Mouse (Mus musculus) kidney, embryonic 15.5 days (tissue): Measurements from ENCODE around the gene Ptpn14. TPM values are rescaled to one million over a fixed set of nuclear protein-coding genes. Genes with fewer than 3 reads are reported as not detected.

Source experiments
- ATAC-seq: fragments of 200-750 bp; cut with Nextera tagmentation; replicated peaks from 2 replicates; pipeline ENCODE4 v1.8.0; 2017; ENCODE audit warnings: moderate TSS enrichment; ENCODE audit not compliant: low FRiP score
- H3K27ac ChIP-seq: fragments of 300-500 bp; sonication (generic); 2 replicates; pipeline ENCODE4 v1.5.1; 2015; ENCODE audit warnings: mild to moderate bottlenecking, inconsistent platforms
- H3K27me3 ChIP-seq: fragments of 300-500 bp; sonication (generic); 2 replicates; pipeline ENCODE4 v1.6.1; 2015; ENCODE audit warnings: inconsistent platforms
- H3K36me3 ChIP-seq: fragments of 300-500 bp; sonication (generic); 2 replicates; pipeline ENCODE4 v1.6.1; 2015; ENCODE audit warnings: inconsistent platforms
- H3K4me1 ChIP-seq: fragments of 300-500 bp; sonication (generic); 2 replicates; pipeline ENCODE4 v1.6.1; 2015; ENCODE audit warnings: inconsistent platforms
- H3K4me2 ChIP-seq: fragments of 300-500 bp; sonication (generic); 2 replicates; pipeline ENCODE4 v1.6.1; 2015; ENCODE audit warnings: moderate library complexity, mild to moderate bottlenecking, inconsistent platforms
- H3K4me3 ChIP-seq: fragments of 300-500 bp; sonication (generic); replicated peaks from 2 replicates; pipeline ENCODE4 v1.5.1; 2015; ENCODE audit warnings: mild to moderate bottlenecking, inconsistent platforms
- H3K9ac ChIP-seq: fragments of 300-500 bp; sonication (generic); 2 replicates; pipeline ENCODE4 v1.6.1; 2015; ENCODE audit warnings: mild to moderate bottlenecking, inconsistent platforms
- H3K9me3 ChIP-seq: fragments of 300-500 bp; sonication (generic); replicated peaks from 2 replicates; pipeline ENCODE4 v1.6.1; 2016; ENCODE audit warnings: inconsistent platforms
- WGBS: fragments of 180-500 bp; shearing (Covaris S2); methylation state at CpG from one replicate; pipeline ENCODE4 v1.1.7; 2015; ENCODE audit warnings: mixed read lengths; 5-methylcytosine and 5-hydroxymethylcytosine counted together
- polyA plus RNA-seq: library from polyadenylated mRNA; unstranded; fragments of >200 nt; fragmentation: Nextera tagmentation; extraction: Ambion mirVana; gene quantifications from 2 replicates; pipeline ENCODE4 v1.2.1, GENCODE M21; 2015

Ptpn14 gene
- polyA plus RNA-seq, 1 experiment from 2014 or later, result 17.3 TPM

DNA sequence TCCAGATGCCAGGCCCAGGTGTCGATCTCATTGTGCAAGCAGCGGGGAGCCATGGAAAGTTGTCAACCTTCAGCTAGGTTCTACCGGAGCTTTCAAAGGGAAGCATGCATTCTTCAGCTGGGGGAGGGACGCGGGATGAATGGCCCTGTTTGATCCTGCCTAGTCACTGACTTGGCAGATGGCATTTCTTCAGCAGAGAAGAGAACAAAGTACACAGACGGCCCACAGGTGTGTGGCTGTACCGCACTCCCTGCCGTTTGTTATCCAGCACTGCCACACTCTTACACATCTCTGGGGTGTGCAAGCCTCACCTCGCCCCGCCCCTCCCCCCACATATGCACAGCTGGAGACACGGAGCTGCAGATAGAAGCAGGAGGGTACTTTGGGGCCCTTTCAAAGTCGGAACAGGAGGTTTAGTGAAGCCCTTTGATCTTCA, 102.7 kb downstream of the Ptpn14 start:
- 18% methylated on average over 12 of the region's 12 CpGs for WGBS
- H3K27ac ChIP-seq, result no peak overlapping the region
- ATAC-seq, result peak; percentile 52
- H3K9me3 ChIP-seq, result no peaks in the 10 kb centered on the region
- peaks cover 61% of the 10 kb centered on the region for H3K36me3 ChIP-seq
- no peak overlapping the region for H3K4me3 ChIP-seq
- H3K9ac ChIP-seq, result no peak overlapping the region
- H3K4me1 ChIP-seq, result peaks cover 28% of the 10 kb centered on the region
- H3K27me3 ChIP-seq, result no peaks in the 10 kb centered on the region
- no peak overlapping the region for H3K4me2 ChIP-seq

- H3K36me3 ChIP-seq, result peaks cover 62% of the 10 kb centered on the region
- H3K9me3 ChIP-seq, result no peaks in the 10 kb centered on the region
- peaks cover 28% of the 10 kb centered on the region for H3K4me1 ChIP-seq
- no peak overlapping the region for H3K9ac ChIP-seq
- no peak overlapping the region for H3K4me2 ChIP-seq
- no peak overlapping the region for H3K4me3 ChIP-seq
- ATAC-seq, result no peak
- no peak overlapping the region for H3K27ac ChIP-seq
- 47% methylated on average over 7 of the region's 7 CpGs for WGBS
- H3K27me3 ChIP-seq, result no peaks in the 10 kb centered on the region
Observed at GRCm38 (mm10) chr1:189833351-189833750, 105.3 kb downstream of the Ptpn14 start.

GRCm38 (mm10) chr1:189834166-189834565, 106.1 kb downstream of the Ptpn14 start:
- no peak overlapping the region for H3K9ac ChIP-seq
- H3K36me3 ChIP-seq, result peaks cover 62% of the 10 kb centered on the region
- H3K27ac ChIP-seq, result no peak overlapping the region
- no peaks in the 10 kb centered on the region for H3K9me3 ChIP-seq
- no peak for ATAC-seq
- peaks cover 28% of the 10 kb centered on the region for H3K4me1 ChIP-seq
- no peak overlapping the region for H3K4me3 ChIP-seq
- H3K27me3 ChIP-seq, result no peaks in the 10 kb centered on the region
- 29% methylated on average over 13 of the region's 13 CpGs for WGBS
- H3K4me2 ChIP-seq, result no peak overlapping the region

DNA sequence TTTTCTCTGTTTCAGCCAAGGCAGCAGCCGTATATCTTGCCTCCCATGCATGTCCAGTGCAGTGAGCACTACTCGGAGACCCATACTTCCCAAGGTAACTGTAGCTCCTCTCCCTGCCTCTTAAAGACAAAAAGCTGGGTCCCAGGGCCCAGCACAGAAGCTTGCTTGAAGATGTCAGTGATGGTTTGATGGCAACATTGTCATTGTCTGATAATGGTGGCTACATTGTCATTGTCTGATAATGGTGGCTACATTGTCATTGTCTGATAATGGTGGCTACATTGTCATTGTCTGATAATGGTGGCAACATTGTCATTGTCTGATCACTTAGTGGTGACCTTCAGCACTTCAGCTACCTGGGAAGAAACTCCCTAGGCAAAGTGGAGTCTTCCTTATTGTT, 118.3 kb downstream of the Ptpn14 start:
- no peak overlapping the region for H3K4me3 ChIP-seq
- no peak overlapping the region for H3K9ac ChIP-seq
- H3K27ac ChIP-seq, result no peak overlapping the region
- no peaks in the 10 kb centered on the region for H3K27me3 ChIP-seq
- no peak for ATAC-seq
- no peaks in the 10 kb centered on the region for H3K9me3 ChIP-seq
- H3K4me1 ChIP-seq, result no peaks in the 10 kb centered on the region
- WGBS, result 73% methylated on average over 2 of the region's 2 CpGs
- H3K4me2 ChIP-seq, result no peak overlapping the region
- peaks cover 87% of the 10 kb centered on the region for H3K36me3 ChIP-seq

DNA sequence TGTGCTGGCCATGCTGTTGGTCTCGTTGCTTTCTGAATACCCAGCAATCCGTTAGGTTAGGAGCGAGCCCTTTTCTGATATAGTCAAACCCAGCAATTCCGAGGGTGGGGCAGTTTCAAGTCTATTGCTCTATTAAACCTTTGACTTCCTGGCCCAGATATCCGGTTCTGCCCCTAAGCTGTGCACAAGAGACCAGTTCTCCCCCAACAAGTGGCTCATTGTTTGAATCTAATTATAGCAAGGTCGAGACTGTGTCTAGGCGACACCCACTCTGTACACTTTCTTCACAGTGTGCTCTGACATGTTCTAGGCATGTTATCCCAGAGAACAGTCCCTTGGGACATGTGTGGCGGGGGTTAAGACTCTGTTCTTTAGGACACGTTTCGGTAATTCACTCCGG, 121.5 kb downstream of the Ptpn14 start:
- Histone ChIP-seq H3K27ac (0 out of 2 replicates have a peak overlapping the region, but pooled peaks have one; percentile 20), H3K9ac (no peak overlapping the region), H3K27me3 (no peaks in the 10 kb centered on the region), H3K4me2 (no peak overlapping the region), H3K36me3 (peaks cover 80% of the 10 kb centered on the region), H3K4me1 (no peaks in the 10 kb centered on the region), H3K4me3 (no peak overlapping the region), H3K9me3 (no peaks in the 10 kb centered on the region)
- WGBS, result 77% methylated on average over 11 of the region's 11 CpGs
- no peak for ATAC-seq

DNA sequence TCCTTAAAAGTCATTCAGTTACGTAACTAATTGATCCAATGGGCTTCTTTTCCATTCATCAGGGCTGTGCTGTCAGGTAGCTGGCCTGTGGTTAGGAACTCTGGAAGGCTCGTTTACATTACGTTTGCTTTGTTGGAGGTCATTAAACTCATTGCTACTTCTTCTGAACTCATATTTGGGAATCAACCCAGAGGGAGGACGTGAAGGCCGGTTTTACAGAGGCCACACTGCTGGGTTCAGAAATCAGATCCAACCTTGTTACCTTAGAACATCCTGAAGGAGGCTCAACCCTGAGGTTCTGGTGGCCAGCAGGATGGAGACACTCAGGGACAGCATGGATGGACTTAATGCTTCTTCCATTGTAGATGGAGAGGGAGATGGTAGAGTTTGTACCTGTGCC, 124.0 kb downstream of the Ptpn14 start:
- H3K9me3 ChIP-seq, result no peaks in the 10 kb centered on the region
- no peak overlapping the region for H3K4me2 ChIP-seq
- H3K9ac ChIP-seq, result no peak overlapping the region
- no peak overlapping the region for H3K27ac ChIP-seq
- H3K27me3 ChIP-seq, result no peaks in the 10 kb centered on the region
- no peaks in the 10 kb centered on the region for H3K4me1 ChIP-seq
- no peak for ATAC-seq
- H3K4me3 ChIP-seq, result no peak overlapping the region
- 70% methylated on average over 5 of the region's 5 CpGs for WGBS
- peaks cover 90% of the 10 kb centered on the region for H3K36me3 ChIP-seq

DNA sequence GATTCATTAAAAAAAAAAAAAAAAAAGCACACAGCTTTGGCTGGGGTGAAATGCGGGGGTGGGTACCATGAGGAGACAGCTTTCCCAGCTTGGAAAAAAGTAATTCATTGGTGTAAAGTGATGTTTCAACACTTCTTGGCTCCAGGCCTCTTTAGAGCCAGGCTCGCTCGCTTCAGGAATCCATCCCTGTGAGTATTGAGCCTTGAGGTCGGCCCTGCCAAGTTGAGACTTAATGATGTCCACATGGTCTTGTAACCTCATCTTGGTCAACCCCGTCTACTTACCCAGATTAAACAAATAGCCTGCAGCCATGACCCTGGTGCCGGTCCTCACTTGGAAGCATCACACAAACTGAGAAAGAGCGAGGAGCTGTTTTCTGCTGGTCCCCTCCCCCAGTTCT, 124.4 kb downstream of the Ptpn14 start:
- Histone ChIP-seq H3K4me1 (no peaks in the 10 kb centered on the region), H3K4me2 (no peak overlapping the region), H3K4me3 (no peak overlapping the region), H3K9me3 (no peaks in the 10 kb centered on the region), H3K9ac (no peak overlapping the region), H3K27ac (no peak overlapping the region), H3K27me3 (no peaks in the 10 kb centered on the region), H3K36me3 (peaks cover 90% of the 10 kb centered on the region)
- WGBS, result 60% methylated on average over 7 of the region's 7 CpGs
- ATAC-seq, result no peak

DNA sequence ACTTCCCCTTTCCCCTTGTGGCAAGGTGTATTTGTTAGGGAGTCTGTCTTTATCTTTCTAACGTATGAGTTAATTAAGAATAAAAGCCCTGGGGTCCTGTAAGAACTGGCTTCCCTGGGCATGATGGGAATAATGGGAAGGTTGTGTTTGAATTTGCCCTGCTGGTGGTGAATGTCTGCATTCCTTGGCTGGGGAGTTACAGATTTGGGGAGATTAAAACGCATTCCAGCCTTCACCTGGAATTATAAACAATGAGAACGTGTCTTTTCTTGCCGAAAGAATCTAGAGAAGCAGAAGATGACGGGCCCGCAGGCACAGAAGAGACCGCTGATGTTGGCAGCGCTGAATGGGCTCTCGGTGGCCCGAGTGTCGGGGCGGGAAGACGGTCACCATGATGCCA, 126.6 kb downstream of the Ptpn14 start:
- Histone ChIP-seq H3K4me3 (no peak overlapping the region), H3K4me2 (no peak overlapping the region), H3K27ac (no peak overlapping the region), H3K36me3 (peaks cover 86% of the 10 kb centered on the region), H3K4me1 (no peaks in the 10 kb centered on the region), H3K9ac (no peak overlapping the region), H3K9me3 (no peaks in the 10 kb centered on the region), H3K27me3 (no peaks in the 10 kb centered on the region)
- ATAC-seq, result no peak
- 89% methylated on average over 13 of the region's 13 CpGs for WGBS

DNA sequence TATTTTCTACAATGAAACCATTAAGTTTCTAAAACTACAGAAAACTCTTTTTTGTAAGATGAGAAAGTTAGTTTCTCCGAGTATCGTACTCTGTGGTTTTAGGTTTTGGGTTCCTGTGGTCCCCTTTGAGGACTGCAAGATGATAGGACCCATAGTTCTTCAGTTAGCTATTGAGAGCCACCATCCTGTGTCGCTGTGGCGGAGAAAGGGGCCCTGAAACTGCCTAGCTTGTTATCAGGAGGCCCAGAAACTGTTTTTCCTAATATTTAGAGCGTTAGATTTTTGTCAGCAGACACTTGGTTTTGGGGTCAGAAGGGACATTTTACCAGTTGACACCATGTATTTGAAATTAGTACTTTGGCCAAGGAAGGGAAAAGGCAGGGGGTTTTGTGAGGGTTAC, 127.7 kb downstream of the Ptpn14 start:
- ATAC-seq, result no peak
- Histone ChIP-seq H3K27me3 (no peaks in the 10 kb centered on the region), H3K9me3 (no peaks in the 10 kb centered on the region), H3K4me3 (no peak overlapping the region), H3K36me3 (peaks cover 85% of the 10 kb centered on the region), H3K4me2 (no peak overlapping the region), H3K9ac (no peak overlapping the region), H3K4me1 (no peaks in the 10 kb centered on the region), H3K27ac (no peak overlapping the region)
- WGBS, result 94% methylated on average over 5 of the region's 5 CpGs

- H3K4me2 ChIP-seq, result no peak overlapping the region
- H3K9me3 ChIP-seq, result no peaks in the 10 kb centered on the region
- H3K27ac ChIP-seq, result no peak overlapping the region
- WGBS, result 92% methylated on average over 6 of the region's 6 CpGs
- ATAC-seq, result no peak
- H3K27me3 ChIP-seq, result no peaks in the 10 kb centered on the region
- H3K4me1 ChIP-seq, result no peaks in the 10 kb centered on the region
- H3K9ac ChIP-seq, result no peak overlapping the region
- H3K36me3 ChIP-seq, result peaks cover 84% of the 10 kb centered on the region
- H3K4me3 ChIP-seq, result no peak overlapping the region
Observed at GRCm38 (mm10) chr1:189858377-189858776, 130.3 kb downstream of the Ptpn14 start.

- Histone ChIP-seq H3K4me3 (no peak overlapping the region), H3K27ac (no peak overlapping the region)
Observed at GRCm38 (mm10) chr1:189860112-189860941, 132.3 kb downstream of the Ptpn14 start.

DNA sequence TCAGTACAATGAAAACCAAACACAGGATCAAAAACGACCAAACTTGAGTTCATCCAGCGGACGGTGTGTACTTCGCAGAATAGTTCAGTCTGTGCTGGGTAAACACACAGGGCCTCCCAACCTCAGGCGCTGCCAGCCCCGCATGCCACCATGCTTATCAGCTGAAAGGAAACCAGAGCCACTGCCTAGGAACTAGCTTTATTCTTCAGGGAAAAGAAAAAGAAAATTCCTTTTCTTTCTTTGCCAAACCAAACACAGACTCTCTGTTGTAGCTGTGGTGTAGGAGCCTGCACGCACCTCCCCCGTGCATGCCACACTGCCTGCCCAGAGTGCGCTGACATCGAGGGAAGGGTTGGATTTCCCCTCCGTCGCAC, 132.9 kb downstream of the Ptpn14 start:
- Histone ChIP-seq H3K36me3 (peaks cover 94% of the 10 kb centered on the region), H3K27ac (no peak overlapping the region)
- 68% methylated on average over 12 of the region's 12 CpGs for WGBS

More at GRCm38 (mm10) chr1:189860112-189860941, 132.3 kb downstream of the Ptpn14 start:
- no peak overlapping the region for H3K9ac ChIP-seq
- H3K4me1 ChIP-seq, result peaks cover 2% of the 10 kb centered on the region; the same call in 1 of the 2 replicates
- H3K9me3 ChIP-seq, result no peaks in the 10 kb centered on the region
- H3K4me2 ChIP-seq, result no peak overlapping the region
- no peaks in the 10 kb centered on the region for H3K27me3 ChIP-seq
- peak; percentile 43; the same call in 1 of the 2 replicates for ATAC-seq
- H3K36me3 ChIP-seq, result peaks cover 91% of the 10 kb centered on the region
- WGBS, result 86% methylated on average over 17 of the region's 17 CpGs

More for the DNA sequence above, 132.9 kb downstream of the Ptpn14 start:
- Histone ChIP-seq H3K9ac (no peak overlapping the region), H3K4me1 (peaks cover 3% of the 10 kb centered on the region; the same call in 1 of the 2 replicates), H3K9me3 (no peaks in the 10 kb centered on the region), H3K4me2 (no peak overlapping the region), H3K4me3 (no peak overlapping the region), H3K27me3 (no peaks in the 10 kb centered on the region)
- ATAC-seq, result no peak
